Mouse (Mus musculus) cerebellum, adult 2 months (tissue): ENCODE results near the gene Igsf21.

Source experiments
- CTCF ChIP-seq: fragments of 200-500 bp; IDR thresholded peaks from 2 replicates; pipeline ENCODE4 v1.5.1; 2011; ENCODE audit warnings: low read depth, mild to moderate bottlenecking, control low read depth, low read length, moderate library complexity, borderline replicate concordance; ENCODE audit not compliant: insufficient read depth
- POLR2A ChIP-seq: fragments of 200-500 bp; IDR thresholded peaks from 2 replicates; pipeline ENCODE4 v1.6.1; 2011; ENCODE audit warnings: low read length, control low read depth, borderline replicate concordance; ENCODE audit not compliant: insufficient read depth

- TF ChIP-seq CTCF: no peak
- TF ChIP-seq POLR2A: no peak
Measured at GRCm38 (mm10) chr4:140154484-140154883, 92.1 kb downstream of the Igsf21 start.
